Mouse (Mus musculus): ENCODE measurements around the gene Supt3.

GRCm38 (mm10) chr17:45123856-45124255 lies 346.9 kb downstream of the Supt3 start:
- TF ChIP-seq POLR2A (IDR thresholded peaks at IDR 0.05; ENCODE audit: insufficient read depth, low read depth, low read length) (no peak), CTCF (IDR thresholded peaks at IDR 0.05; ENCODE audit: insufficient read depth, low read depth, low read length) (no peak)
